Mouse (Mus musculus): Measurements from ENCODE around the gene Col17a1.

The Col17a1 gene

DNA sequence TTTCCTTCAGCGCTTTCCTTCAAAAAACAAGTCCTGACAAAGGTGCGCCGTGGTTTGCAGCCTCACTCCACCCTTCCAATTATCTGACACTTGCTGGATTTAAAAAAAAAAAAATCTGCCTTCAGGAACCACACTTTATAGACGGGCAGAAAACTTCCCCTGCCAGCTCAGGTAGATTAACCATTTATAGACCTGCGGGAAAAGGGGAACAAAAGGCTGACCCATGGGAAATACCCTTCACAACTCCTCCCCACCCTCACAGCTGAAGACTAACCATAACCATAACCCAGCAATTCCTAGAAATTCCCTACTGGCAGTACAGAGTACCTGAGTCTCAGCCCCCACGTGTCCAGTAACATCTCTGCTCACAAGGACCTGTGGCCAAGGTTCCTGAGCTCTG, at the start of gene Col17a1:
TSS of gene Col17a1 (minus strand) at position 101 of the 400 bp plus-strand sequence.
- no peak for DNase-seq

DNA sequence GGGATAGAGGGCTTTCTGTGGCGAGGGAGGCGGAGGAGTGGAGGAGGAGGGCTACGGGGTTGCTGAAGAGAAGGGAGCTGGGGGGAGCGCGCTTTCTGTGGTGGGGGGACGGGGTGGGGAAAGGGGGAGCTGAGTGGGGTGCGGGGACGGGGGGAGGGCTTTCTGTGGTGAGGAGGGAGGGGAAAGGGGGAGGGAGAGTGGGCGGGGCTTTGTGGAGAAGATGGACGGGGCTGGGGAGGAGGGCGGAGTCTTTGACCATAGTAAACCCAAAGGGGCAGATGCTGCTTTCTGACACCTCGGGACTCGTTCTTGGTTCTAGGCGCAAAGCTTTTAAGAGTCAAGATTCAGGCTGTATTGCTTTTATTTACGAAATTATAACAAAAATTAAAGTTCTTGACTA, 40.0 kb upstream of the Col17a1 start:
- DNase-seq: peak; percentile 84 to 87

DNA sequence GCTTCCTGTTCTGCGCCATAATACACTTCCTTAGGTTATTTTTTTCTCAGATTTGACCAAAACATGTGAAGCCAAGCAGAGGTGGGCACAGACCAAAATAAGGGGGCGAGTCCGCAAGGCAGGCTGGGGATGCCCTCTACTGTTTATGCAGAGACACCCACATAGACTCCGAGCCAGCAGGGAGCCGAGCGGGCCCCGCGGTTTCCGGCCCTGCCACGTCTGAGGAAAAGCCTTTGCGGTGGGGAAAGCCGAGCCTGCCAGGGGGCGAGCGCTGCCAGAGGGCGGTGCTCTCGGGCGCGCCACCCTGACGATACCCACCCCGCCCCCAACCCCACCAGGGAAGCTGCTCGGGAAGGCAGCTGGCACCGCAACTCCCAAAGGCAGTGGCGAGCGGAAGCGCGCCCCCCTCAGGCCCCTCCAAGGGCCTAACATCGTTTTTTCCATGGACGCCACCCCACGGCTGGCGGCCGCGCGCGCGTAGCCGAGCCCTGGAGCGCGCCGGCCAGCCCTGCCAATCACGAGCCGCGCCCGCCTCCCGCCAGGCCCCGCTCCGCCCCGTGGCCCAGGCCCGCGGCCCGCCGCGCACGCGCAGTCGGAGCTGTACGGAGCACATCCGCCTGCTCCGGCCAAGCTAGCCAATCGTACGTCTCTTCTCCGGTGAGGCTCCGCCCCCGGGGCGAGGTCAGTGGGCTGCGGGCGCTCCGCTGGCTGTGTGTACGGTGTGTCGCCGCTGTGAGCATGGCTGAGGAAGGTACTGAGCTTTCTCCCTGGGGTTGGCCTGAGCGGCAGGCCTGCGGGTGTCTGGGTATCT, 39.4 kb upstream of the Col17a1 start, which contains the start of gene Sfr1:
TSS of gene Sfr1 (plus strand) at position 612 of the 811 bp plus-strand sequence.
- DNase-seq: peak; percentile 99 to 100

DNA sequence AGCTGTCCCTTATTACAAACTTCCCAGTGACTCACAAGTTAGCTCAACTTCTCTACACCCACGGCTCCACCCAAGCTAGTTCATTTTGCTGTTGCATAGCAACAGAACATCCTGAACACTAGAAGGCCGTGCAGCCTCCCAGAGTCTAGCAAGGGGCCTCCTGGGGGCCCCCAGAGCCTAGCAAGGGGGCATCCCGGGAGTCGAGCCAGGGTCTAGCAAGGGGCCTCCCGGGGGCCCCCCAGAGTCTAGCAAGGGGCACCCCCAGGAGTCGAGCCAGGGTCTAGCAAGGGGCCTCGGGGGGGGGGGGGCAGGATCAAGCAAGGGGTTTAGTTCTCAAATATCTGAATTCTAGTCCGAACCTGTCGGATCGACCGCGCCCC, 38.8 kb upstream of the Col17a1 start:
- DNase-seq: peak; percentile 61 to 71

DNA sequence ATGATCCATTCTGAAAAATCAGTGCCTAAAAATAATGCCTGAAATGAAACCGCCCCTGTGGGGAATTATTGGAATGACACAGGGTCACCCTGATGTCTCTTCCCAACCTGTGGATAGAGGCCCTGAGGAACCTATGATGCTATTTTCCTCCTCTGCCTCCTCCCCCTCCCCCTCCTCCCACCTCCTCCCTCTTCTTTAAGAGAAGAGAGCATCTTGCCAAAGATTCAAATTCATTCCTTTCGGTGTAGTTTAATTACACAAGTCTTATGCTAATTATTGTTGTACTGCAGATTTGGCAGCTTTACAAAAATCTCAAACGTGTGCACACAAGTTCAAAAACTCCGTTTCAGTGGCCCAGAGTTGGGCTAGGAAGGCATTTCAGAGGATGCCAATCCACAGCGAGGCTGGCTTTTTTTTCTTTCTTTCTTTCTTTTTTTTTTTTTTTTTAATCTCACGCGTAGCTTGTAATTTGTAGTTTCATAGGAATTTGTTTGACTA, 33.8 kb upstream of the Col17a1 start:
- no peak for DNase-seq

DNA sequence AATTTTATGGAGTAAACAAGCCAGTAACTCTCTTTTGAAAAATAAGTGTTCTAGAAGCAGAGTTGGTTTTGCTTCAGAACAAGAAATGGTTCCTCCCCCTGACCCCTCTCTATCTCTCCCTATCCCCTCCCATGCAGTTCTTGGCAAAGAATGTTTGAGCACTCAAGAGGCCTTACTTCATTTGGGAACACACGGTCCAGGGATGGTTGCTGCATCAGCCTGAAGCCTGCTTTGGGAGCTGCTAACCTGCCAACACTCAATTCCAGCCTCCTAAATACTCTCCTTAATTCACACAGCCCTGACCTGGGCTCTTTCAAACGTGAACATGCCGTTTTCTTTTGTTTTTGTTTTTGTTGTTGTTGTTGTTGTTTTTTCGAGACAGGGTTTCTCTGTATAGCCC, 33.0 kb upstream of the Col17a1 start:
- DNase-seq: no peak

DNA sequence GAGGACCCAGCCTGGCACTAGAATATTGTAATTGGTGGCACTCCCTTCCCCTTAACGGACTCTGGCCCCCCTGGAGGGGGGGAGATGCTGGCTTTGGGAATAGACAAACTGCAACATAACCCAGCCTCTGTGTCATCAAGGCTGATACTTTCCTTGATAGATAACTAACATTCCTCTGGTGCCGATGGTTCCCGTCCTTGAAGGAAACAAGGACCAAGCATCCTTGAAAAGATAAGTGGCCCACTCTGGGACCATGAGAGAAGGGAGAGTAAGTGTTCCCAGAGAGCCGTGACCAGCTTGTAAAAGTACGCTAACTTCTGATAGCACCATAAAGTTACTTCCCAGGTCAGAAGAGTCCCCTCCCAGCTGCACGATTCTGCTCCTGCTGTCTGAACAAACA, 30.6 kb upstream of the Col17a1 start:
- DNase-seq: no peak

DNA sequence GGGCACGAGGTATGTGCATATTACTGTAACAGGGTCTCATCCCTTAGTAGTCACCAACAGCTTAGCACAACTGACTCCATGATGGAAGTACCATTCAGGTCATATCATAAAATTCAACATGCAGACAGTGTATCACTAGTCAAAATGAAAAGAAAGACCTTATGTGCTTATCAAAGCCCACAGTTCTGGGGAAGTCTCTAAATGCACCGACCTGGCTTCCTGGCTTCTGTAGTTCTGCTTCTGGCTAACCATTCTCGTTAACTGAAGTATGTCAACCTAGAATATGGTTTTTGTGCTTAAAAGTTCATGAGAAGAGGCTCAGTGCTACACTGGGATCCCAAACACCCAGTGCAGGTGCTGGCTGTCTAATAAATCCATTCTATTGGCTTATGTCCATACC, 27.3 kb upstream of the Col17a1 start:
- no peak for DNase-seq

DNA sequence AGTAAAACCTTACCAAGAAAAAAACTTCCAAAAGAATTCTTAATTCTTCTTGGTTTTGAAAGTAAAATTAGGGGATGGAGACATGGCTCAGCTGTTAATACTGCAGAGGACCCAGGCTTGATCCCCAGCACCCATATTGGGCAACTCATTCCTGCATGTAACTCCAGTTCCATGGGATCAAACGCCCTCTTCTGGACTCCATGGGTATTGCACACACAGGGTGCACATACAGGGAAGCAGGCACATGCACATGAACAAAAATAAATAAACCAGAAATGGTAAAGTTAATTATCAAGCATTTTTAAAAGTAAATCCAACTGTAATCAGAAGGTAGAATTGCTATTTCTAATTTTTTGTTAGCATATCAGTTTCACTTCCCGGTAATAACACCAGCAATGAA, 24.2 kb upstream of the Col17a1 start:
- no peak for DNase-seq

DNA sequence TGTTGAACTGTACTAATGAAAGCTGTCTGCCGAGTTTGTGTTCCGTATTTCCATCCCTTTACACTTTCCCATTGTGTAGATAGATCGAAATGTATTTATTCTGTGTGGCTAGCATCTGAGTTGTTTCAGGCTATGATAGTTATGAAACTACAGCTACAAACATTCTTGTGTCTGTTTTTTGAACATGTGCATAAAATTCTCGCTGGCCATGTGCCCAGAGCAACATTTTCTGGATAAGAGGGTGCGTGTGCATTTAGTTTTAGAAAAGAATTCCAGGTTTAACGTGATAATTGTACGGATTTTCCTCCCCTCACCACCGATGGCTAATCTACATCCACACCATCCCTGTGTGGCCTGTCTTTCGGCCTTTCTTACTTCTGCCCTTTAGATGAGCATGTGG, 21.6 kb upstream of the Col17a1 start:
- DNase-seq: peak; percentile 50 to 52

DNA sequence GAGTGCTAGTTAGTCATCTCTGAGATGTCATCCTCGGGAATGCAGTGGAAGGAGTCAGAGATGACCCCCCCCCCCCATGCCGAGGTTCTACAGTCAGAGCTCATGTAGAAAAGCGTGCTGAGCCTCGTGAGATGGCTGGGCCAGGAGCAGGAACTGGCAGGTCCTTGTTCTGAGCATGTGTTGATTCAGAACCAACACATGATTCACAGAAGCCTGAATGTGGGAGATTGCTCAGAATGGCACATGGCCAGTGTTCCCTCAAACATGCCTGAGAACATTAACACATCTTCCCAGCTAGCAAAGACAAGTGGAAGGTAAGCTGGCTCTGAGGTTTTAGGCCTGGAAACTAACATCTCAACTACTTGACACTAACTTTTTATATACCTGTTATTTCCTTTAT, 18.5 kb upstream of the Col17a1 start:
- DNase-seq: no peak

DNA sequence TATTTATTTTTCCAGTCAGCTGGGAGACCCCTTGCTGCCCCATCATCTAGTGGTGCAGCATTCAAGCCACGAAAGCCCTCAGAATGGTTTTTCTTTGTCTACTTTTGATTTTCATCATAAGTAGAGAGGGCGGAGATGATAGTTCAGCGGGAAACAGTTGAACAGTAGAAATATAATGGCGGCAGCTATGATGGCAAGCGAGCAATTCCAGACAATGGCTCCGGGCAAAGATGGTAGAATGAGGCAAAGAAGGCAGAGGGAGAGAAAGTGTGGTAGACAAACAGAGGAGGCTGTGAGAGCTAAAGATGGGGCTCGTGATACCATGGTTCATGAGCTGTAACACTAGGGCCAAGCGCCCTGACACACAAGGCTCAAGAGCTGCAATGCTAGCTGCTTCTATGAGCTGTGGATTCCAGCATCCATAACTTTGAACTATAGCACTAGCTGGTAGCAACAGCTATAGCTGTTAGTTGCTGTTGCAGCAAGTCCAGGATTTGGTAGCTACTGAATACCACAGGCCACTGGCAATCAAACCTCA, 13.9 kb upstream of the Col17a1 start:
- DNase-seq: no peak

DNA sequence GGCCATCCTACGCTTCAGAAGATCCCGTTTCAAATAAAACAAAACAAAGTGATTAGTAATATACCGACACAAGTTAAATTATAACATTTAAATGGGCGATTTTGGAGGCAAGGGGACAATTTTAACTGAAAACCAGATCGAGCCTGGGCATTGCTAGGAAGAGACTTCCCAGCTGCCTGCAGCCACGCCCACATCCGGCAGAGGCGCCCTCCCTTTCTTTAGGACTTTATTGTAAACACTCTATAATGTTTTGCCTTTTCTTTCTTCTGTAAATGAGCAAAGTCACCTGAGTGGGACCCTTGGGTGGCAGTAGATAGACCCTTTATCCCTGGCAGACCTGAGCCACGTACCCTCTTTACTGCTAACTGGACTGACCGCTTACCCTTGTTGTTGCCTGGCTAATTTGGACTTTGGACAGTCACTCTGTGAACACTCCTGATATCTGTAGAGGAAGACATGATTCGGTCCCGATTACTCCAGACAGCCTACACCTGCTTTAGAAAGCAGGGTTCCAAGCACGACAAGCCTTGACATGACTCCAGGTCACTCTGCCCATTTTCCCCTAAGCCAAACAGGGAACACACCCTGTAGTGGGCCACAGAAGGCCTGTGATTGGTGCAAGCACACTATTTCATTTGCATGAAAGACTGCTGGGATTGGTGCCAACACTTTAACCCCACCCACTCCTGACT, 13.3 kb upstream of the Col17a1 start:
- DNase-seq: no peak

DNA sequence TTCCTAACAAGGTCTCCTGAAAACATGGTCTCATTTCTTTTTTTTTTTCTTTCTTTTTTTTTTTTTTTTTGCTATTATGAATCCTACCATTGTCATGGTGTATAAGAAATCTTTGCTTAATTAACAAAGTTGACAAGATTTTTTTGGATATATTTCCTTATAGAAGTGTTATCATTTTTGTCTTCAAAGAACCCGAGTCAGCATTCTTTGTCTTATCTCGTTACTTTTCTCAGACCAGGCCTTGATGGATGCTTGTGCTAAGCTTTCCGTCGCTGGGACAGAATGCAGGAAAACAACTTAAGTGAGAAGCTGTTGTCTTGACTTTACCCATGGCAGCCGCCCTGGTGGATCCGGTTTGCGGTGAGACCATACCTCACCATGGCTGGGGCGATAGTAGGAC, 8.6 kb upstream of the Col17a1 start:
- DNase-seq: no peak

DNA sequence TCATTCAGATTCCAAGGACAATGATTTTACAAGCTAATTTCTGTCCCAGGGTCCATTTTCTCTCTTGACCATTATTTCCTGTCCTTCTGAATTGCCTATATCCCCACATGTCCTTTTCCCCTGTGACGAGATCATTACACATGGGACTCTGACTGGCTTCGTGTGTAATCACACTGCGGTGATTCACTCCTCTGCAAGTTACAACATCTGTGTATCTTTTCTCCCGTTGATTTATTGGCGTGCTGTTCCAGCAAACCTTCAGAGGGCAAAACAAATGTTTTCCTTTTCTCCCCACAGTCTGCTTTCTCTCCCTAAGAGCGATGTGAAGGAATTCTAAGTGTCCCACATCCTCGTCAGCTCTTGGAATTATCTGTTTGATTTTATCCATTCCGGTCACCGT, 7.8 kb upstream of the Col17a1 start:
- DNase-seq: no peak

DNA sequence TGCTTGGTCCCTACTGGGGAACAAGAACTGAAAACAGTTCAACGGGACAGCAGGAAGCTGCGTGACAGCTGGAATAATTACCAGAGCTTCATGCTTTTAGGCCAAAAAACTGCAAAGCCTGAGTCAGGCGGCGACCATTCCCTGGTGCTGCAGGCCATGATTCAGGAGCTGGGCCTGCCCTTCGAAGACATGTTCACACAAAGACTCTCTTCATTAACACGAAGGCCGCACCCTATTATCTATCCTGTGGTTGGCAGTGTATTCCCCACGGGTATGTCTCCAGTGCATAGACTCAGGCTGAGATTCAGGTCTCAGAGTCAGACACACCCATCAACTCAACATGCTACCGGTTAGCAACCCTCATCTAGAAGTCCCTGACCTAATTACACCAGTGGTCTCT, 6.4 kb upstream of the Col17a1 start:
- DNase-seq: no peak

DNA sequence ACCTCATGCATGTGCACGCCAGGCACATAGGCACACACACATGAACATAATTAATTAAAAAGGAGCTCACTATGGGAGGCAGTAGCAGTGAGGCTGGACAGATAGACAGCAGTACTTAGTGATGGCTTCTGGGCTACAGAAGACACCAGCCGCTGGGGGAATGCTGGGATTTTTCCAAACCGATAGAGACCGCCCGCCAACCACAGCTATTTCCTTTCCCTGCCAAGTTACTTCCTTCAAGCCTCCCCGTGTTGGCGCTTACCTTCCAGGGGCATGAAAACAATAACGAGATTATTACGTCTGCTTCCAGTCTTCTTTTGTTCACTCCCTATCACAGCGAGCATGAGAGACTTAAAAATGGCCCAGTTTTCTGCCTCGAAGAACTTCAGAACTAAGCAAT, 5.2 kb upstream of the Col17a1 start:
- DNase-seq: no peak

DNA sequence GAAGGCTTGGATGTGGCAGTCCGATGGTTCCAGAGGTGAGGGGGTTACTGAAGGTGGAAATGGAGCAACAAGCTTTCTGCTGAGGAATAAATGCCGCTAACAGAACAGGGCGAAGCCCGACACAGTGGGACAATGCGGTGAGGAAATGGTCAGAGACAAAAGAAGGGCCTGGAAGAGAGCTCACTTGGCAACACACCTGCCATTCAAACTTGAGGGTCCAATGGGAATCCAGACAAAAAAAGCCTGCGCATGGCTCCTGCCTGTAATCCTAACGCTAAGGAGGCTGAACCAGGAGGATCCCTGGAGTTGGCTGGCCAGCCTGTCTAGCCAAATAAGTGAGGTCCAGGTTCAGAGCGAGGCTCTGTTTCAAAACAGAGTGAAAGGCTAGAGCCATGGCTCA, 4.5 kb upstream of the Col17a1 start:
- DNase-seq: no peak

DNA sequence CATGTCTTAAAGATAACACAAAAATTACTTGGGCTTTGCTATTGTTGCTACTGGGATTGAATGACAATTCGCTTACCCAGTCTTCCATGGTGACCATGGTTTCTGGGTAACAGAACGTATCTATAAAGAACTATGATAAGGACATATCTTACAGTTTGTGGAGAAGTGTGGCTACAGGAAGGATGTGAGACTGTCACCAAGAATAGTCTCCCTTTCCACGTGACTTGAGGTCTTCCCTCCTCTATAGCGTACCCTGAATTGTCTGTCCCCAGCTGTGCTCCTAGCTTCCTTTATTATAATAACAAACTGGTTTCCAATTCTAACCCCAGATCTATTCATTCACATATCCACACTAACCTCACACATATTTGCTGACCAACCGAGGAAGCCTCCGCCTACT, 3.8 kb upstream of the Col17a1 start:
- no peak for DNase-seq

DNA sequence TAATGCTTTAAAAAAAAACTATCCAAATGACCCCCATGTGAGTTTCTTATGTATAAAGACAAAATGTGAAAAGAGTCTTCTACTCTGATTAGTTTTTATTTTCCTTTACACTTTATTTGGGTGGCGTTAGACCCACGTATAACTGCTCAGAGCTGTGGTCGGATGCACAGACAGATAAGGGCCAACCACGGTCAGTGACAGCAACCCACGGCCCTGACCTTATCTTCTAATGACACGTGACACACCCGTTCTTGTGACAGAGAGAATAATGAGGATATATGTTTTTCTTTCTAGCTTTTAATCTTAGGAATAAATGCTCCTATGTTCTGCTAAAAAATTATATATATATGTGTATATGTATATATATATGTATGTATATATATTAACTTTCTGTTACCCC, 2.3 kb downstream of the Col17a1 start:
- no peak for DNase-seq

DNA sequence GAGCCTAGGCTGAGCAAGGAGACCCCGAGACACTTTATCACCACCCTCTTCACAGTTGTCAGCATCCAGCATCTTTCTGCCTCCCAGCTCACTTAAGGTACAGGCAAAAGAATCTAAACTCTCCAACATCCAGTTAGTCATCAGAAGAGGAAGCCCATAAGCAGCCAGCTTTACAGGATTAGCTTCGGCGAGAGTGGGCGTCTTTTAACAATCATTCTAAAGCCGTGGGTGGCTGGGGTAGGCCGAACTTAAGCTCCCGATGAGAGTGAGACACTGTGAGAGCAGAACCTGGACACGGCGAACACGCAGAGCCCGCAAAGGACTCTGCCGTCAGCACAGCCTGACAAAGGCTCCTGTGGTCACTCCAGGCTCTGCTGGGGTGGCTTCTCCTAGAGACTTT, 13.2 kb downstream of the Col17a1 start:
- no peak for DNase-seq

DNA sequence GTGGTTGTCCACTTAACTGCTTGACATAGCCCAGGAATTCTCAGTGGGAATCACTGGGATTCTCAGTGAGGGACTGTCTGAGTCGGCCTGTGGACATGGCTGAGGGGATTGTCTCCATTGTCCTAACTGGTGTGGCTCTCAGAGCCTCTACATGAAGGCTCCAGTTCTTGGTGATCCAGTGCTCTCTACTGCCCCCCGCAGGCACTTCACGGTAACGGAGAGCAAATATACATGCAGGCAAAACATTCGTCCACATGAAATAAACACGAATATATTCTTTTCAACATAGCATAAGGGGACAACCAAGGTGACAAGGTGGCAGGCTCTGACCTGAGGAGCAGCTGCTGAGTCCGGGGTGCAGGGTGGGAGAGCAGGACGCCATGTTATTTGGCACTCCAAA, 17.5 kb downstream of the Col17a1 start:
- DNase-seq: peak; percentile 67 to 70

DNA sequence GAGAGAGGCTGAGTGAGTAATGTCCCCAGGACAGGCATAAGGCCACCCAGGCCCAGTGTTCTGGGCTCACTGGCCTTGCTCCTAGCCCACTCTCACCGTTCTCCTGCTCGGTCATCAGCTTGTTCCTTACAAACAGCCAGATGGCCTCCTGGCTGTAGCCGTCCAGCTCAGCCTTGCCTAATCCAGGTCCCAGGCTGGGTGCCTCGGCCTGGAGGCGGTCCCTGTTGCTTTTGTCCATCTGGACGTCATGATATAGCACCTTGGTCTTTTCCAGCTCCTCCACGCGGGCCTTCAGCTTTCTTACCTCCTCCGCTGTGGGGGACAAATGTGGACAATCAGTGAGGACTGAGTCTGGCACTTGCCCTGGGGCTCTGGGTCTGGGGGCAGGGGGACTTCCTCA, 23.5 kb downstream of the Col17a1 start:
- no peak for DNase-seq

DNA sequence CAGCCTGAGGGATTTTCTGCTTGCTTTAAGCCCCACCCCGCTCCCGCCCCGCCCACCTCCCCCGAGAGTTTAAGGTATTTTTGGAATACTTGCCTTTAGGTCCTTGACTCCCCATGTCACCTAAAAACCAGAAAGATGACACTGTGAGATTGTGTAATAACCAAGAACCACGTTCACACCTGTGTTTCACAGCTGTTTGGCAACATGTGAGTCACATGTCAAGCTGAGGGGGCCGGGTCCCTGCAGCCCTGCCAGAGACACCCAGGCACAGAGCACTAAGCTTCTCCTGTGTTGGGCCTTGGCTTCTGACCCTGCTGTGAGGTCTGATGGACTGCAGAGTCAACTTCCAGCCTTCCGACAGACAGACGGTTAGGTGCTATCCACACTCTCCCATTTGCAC, 24.3 kb downstream of the Col17a1 start:
- no peak for DNase-seq
